Mouse (Mus musculus) liver, postnatal 0 days (tissue): ENCODE results near the gene Stambp.

Experiments used
- CTCF ChIP-seq: sonication (generic); IDR thresholded peaks from 2 replicates; pipeline ENCODE4 v1.5.1; 2016; ENCODE audit warnings: antibody characterized with exemption, low read depth
- EP300 ChIP-seq: IDR thresholded peaks from 2 replicates; pipeline ENCODE4 v1.6.1; 2016; ENCODE audit warnings: antibody characterized with exemption, low read depth, mild to moderate bottlenecking

DNA sequence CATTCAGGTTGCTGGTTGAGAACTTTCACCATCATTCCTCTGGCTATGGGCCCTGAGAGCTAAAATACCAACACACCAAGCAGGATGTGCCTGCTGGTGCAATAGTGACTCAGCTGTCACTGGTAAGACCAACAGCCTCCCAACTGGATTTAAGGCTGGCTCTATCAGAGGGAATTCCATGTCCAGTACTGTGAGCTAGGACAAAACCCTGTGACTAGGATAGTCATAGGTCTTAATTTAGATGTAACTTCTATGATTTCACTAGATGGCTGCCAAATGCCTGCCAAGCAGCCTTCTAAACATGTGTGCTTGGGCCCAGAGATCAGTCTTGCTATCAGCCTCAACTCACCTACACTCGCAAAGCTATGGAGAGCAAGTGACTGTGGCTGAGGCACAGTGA lies 40.4 kb upstream of the Stambp start:
- TF ChIP-seq CTCF (no peak), EP300 (no peak)
